Mouse (Mus musculus) heart, postnatal 14 days (tissue): Measurements from ENCODE around the gene Hacd3. TPM values are rescaled to one million over a fixed set of nuclear protein-coding genes. Genes with fewer than 3 reads are reported as not detected.
"Not testable (repeated sequence)": the region's sequence is repeated elsewhere in the genome, so short reads cannot be mapped to it uniquely, and the experiment has no call there.

ENCODE experiments used
- DNase-seq, 2 experiments: peaks; one replicate each; pipeline ENCODE4 v3.0.0; 2021 to 2022
- intact Hi-C: fragments of 180-260 bp; cut with DNase I; formaldehyde crosslinking; loops from one replicate; pipeline ENCODE4 v1.15.1; 2025
- long read RNA-seq, 2 experiments: library from polyadenylated mRNA; stranded (forward); transcript quantifications; one replicate each; pipeline ENCODE4 v2.0.0; 2021
- total RNA-seq, 2 experiments: library from RNA; stranded (reverse); gene quantifications; 2 replicates each; pipeline ENCODE4 v1.2.3; 2021

The Hacd3 gene
- 10 to 100 TPM; 17.7 to 20.9 TPM for total RNA-seq
- long read RNA-seq, experiment 1, transcript Hacd3-201 (11 exons, 2,709 nt), result major isoform, 31 of 35 reads
- long read RNA-seq, experiment 1, partial matches to known transcripts, result 2 of 35 reads
- long read RNA-seq, experiment 1, other reads (novel, unspliced or antisense), result 2 of 35 reads
- long read RNA-seq, experiment 2, transcript Hacd3-201 (11 exons, 2,709 nt), result major isoform, 20 of 23 reads
- long read RNA-seq, experiment 2, partial matches to known transcripts, result 2 of 23 reads
- long read RNA-seq, experiment 2, other reads (novel, unspliced or antisense), result 1 of 23 reads

- intact Hi-C loops, result no loop called here
- peak; percentile 87 to 90 for DNase-seq
Measured at GRCm38 (mm10) chr9:65020991-65021886, at the start of gene Hacd3. Gene Hacd3, minus strand, starts transcription at chr9:65021693.

- DNase-seq, result no peak
- intact Hi-C loops, result no loop called here
Measured at GRCm38 (mm10) chr9:65070587-65070986, 49.1 kb upstream of the Hacd3 start.

- DNase-seq, result no peak
- intact Hi-C loops, result no loop called here
Measured at GRCm38 (mm10) chr9:65064251-65064650, 42.8 kb upstream of the Hacd3 start.

- intact Hi-C loops, result no loop called here
- no peak for DNase-seq
Measured at GRCm38 (mm10) chr9:65050981-65051380, 29.5 kb upstream of the Hacd3 start.

- intact Hi-C loops, result no loop called here
- no peak for DNase-seq
Measured at GRCm38 (mm10) chr9:65049422-65049821, 27.9 kb upstream of the Hacd3 start.

GRCm38 (mm10) chr9:65046993-65047392, 25.5 kb upstream of the Hacd3 start:
- intact Hi-C loops, result no loop called here

GRCm38 (mm10) chr9:65041430-65041829, 19.9 kb upstream of the Hacd3 start:
- no peak for DNase-seq
- intact Hi-C loops, result no loop called here

More at GRCm38 (mm10) chr9:65046993-65047392, 25.5 kb upstream of the Hacd3 start:
- no peak for DNase-seq

- no peak for DNase-seq
- intact Hi-C loops, result no loop called here
Measured at GRCm38 (mm10) chr9:65036861-65037260, 15.4 kb upstream of the Hacd3 start.

- intact Hi-C loops, result no loop called here
- peak; percentile 57 to 67 for DNase-seq
Measured at GRCm38 (mm10) chr9:65036456-65036855, 15.0 kb upstream of the Hacd3 start.

GRCm38 (mm10) chr9:65032269-65033108, 11.0 kb upstream of the Hacd3 start, which contains the start of gene Dpp8:
Gene Dpp8, plus strand, starts transcription at chr9:65032414.
- intact Hi-C loops, result loop anchor here (5.0 kb wide), 1 partner anchor 160 kb away; no protein-coding TSS in a partner anchor
- DNase-seq, result peak; percentile 93 to 97

- intact Hi-C loops, result loop anchor here (5.0 kb wide), 1 partner anchor 160 kb away; no protein-coding TSS in a partner anchor
- DNase-seq, result no peak
Measured at GRCm38 (mm10) chr9:65031894-65032268, 10.4 kb upstream of the Hacd3 start.

- intact Hi-C loops, result loop anchor here (5.0 kb wide), 1 partner anchor 161 kb away; no protein-coding TSS in a partner anchor
- not testable (repeated sequence) for DNase-seq
Measured at GRCm38 (mm10) chr9:65031355-65031754, 9.9 kb upstream of the Hacd3 start.

GRCm38 (mm10) chr9:65028313-65028712, 6.8 kb upstream of the Hacd3 start:
- intact Hi-C loops, result no loop called here
- DNase-seq, result no peak

- intact Hi-C loops, result no loop called here
Measured at GRCm38 (mm10) chr9:65027241-65027640, 5.7 kb upstream of the Hacd3 start.

GRCm38 (mm10) chr9:65023447-65023846, 2.0 kb upstream of the Hacd3 start:
- DNase-seq, result no peak
- intact Hi-C loops, result no loop called here

More at GRCm38 (mm10) chr9:65027241-65027640, 5.7 kb upstream of the Hacd3 start:
- no peak for DNase-seq

- DNase-seq, result no peak
- intact Hi-C loops, result no loop called here
Measured at GRCm38 (mm10) chr9:65022580-65023135, 1.2 kb upstream of the Hacd3 start.

GRCm38 (mm10) chr9:65021887-65022579, 540 bp upstream of the Hacd3 start:
- intact Hi-C loops, result no loop called here
- DNase-seq, result no peak

GRCm38 (mm10) chr9:65020128-65020527, 1.4 kb downstream of the Hacd3 start:
- no peak for DNase-seq
- intact Hi-C loops, result no loop called here

- intact Hi-C loops, result no loop called here
- DNase-seq, result no peak
Measured at GRCm38 (mm10) chr9:65019146-65019545, 2.3 kb downstream of the Hacd3 start.
